Mouse (Mus musculus): ENCODE measurements around the gene Lipc. TPM values are rescaled to one million over a fixed set of nuclear protein-coding genes. Genes with fewer than 3 reads are reported as not detected.
A peak's percentile ranks its signal among the peaks of the same experiment; 100 is the strongest.

The Lipc gene
- total RNA-seq, 2 experiments from 2014 or later, result 0.22 TPM; not detected in 1

- peak; percentile 41; the same call in 1 of the 2 replicates for ATAC-seq (replicated peaks; ENCODE audit: low FRiP score, low TSS enrichment, poor library complexity, severe bottlenecking)
Measured at GRCm38 (mm10) chr9:70795439-70795757, 156.6 kb downstream of the Lipc start.

GRCm38 (mm10) chr9:70794643-70795438 is 157.2 kb downstream of the Lipc start:
- no peak for ATAC-seq (replicated peaks; ENCODE audit: low FRiP score, low TSS enrichment, poor library complexity, severe bottlenecking)

- ATAC-seq (replicated peaks; ENCODE audit: low FRiP score, low TSS enrichment, poor library complexity, severe bottlenecking), result no peak
Measured at GRCm38 (mm10) chr9:70790621-70791020, 161.4 kb downstream of the Lipc start.

DNA sequence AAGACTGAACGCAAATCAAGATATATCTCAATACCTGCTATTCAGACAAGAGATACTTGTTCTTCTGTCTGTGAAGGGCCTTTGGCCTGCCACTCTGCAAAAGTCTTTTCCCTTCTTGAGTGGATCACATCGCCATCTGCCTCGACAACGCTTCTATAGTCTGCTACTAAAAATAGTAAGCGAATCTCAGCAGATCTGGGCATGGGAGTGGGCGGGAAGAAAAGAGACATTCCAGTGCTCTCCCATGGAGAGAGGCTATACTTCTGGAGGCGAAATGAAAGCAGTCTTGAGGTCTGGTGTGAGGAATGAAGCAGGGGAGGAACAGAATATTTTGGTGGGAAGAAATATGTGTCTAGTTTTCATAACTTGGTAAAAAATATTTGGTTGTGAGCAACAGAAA is 163.3 kb downstream of the Lipc start:
- ATAC-seq (replicated peaks; ENCODE audit: low FRiP score, low TSS enrichment, poor library complexity, severe bottlenecking), result no peak

DNA sequence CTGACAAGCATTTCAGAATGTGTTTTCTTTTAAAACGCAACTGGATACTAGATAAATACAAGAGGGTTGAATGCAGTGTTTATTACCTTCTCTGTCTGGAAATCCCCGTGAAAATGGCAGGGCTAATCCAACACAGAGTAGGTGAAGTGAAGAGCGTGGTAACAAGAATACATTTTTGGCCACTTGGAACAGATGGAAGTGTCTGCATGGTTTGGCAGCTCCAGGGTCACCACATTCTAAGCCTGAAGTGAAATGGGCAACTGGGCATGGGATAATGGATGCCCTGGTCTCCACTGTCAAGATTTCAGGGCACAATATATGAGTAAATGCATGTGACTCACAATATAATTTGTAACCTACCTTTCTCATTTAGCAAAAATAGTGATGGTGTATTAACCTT is 169.8 kb downstream of the Lipc start:
- ATAC-seq (replicated peaks; ENCODE audit: low FRiP score, low TSS enrichment, poor library complexity, severe bottlenecking), result no peak

DNA sequence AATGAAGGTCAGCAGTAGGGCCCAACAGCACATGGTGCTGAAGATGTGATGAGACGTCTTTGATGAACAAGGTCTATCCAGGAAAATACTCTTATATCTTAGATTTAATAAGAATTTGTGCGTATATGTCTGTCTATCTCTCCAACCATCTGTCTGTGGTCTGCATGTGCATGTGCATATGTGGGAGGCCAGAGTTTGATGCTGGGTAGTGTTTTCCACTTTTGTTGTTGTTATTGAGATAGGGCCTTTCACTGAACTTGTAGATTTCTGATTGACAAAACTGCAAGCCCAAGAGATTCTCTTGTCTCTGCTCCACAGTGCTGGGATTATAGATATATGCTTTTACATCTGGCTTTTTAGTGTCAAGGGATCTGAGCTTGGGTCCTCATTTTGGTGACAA is 176.5 kb downstream of the Lipc start:
- peak; percentile 87 for ATAC-seq (replicated peaks; ENCODE audit: low FRiP score, low TSS enrichment, poor library complexity, severe bottlenecking)

DNA sequence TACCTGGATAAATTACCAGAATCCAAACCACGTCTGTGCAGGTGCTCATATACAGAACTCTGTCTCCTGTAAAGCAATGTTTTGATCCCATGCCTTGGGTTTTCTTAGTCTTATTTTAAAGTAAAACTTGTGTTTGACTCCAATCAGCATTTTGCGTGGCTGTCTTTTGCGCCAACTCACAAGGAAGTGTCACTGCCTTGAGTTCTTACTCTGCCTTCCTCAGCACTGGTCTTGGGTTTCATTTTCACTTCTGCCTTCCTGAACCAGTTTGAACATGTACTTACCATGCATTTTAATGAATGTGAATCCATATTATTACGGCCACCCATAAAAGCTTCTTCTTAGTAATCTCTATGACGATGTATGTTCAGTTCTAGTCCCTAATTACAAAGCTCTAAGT is 191.1 kb downstream of the Lipc start:
- ATAC-seq (replicated peaks; ENCODE audit: low FRiP score, low TSS enrichment, poor library complexity, severe bottlenecking), result no peak

DNA sequence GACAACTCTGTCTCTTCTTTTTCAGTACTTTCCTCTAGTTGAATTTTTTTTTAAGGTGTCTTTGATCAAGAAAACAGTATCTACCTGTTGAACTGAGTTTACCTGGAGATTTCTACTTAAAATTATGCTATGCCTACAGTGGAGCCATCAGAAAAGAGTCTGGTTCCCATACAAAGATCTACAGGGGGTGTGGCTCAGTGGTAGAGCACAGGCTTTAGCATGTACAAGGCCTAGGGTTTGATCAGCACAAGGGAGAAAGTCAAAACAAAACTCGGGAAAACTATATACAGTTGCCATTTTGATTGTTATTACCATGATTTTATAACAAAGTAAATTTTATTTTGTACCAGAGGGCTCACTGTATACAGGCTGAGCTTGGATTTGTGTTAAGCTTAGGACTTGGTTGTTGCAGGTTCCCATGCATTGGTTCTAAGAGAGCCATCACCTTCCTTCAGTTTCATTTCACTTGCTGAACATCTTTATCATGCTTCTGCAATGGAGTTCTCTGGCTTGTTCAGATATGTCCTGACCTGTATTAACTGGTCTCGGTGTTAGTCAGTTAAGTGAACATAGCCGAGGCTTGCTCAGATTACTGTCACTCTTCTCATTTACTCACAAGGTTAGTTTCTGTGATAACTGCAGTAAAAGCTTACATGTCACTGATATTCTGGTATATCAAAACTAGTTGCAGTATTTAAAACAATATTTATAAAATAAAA is 200.4 kb downstream of the Lipc start:
- ATAC-seq (replicated peaks; ENCODE audit: low FRiP score, low TSS enrichment, poor library complexity, severe bottlenecking), result peak; percentile 34; the same call in 1 of the 2 replicates

Other genes starting within 250 kb of the Lipc start
- gene Aqp9, start 216.5 kb upstream of the Lipc start, total RNA-seq (2014; fragmentation: Nextera tagmentation), result 51.4 and 74.2 TPM in 2 replicates
- gene Aqp9, start 216.5 kb upstream of the Lipc start, total RNA-seq (2017), result 62.6 and 84.9 TPM in 2 replicates

All from megakaryocyte-erythroid progenitor cell, adult 5-6 weeks (primary cell).